Mouse (Mus musculus): Measurements from ENCODE around the gene Nmbr. TPM values are rescaled to one million over a fixed set of nuclear protein-coding genes. Genes with fewer than 3 reads are reported as not detected.

Gene Nmbr
- polyA plus RNA-seq, 1 experiment from 2014 or later, result 0.45 TPM

DNA sequence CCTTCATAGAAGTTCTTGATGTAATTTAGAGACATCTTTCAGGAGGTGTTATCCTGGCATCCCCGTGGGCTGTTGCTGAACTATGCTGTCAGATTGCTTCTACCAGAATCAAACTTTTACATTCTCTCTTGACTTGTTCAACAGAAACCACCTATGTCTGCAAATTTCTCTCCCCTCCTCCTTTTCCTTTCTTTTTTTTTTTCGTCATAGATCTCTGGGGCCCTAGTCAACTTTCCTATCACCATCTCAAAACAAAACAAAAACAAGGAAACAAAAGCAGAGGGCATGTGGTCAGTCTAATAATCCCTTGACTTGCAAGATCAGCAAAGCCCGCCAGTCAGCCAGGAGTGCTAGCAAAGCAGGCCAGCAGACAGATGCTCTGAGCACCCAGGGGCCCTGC, 12.7 kb downstream of the Nmbr start, which contains the start of gene Gje1:
TSS of gene Gje1 (minus strand) at position 101 of the 400 bp plus-strand sequence.
- H3K4me2 ChIP-seq (ENCODE audit: low read length), result no peak within 1 kb of the TSS
- H3K27ac ChIP-seq (ENCODE audit: low read depth), result no peak within 1 kb of the TSS
- DNase-seq (ENCODE audit: low spot score) (no peak), ATAC-seq (replicated peaks; ENCODE audit: low FRiP score, low TSS enrichment, low read depth) (no peak)
- H3K36me3 ChIP-seq (ENCODE audit: control insufficient read depth, insufficient read depth, low read length), result no peaks in the 10 kb centered on the region
- H3K4me3 ChIP-seq (ENCODE audit: low read depth, low read length), result no peak within 1 kb of the TSS
- no peaks in the 10 kb centered on the region for H3K9me3 ChIP-seq (ENCODE audit: control insufficient read depth, low read length)
- no peaks in the 10 kb centered on the region for H3K27me3 ChIP-seq (replicated peaks; ENCODE audit: control insufficient read depth, insufficient read depth, low read length)
- no peak within 1 kb of the TSS for H3K9ac ChIP-seq (ENCODE audit: low read length)
- 51% methylated on average over 3 of the region's 3 CpGs for WGBS
- no peaks in the 10 kb centered on the region for H3K4me1 ChIP-seq (replicated peaks; ENCODE audit: control insufficient read depth, insufficient read depth, low read length)

DNA sequence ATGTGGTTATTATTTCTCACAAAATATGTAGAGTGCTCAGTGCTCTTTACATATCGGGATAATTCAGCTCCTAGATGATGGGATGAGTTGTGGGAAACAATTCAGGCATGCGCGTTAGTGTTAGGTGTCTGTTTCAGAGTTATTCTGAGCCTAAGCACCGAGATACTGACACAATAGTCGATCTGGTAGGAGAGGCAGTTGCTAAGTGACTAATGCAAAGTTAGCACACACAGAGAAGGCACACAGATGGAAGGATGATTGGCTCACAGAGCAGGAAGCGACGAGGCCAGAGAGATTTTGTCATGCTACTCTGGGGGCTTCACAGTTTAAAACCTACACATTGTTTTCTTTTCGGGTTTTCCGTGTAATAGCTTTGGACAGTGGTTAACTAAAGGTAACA, 20.3 kb downstream of the Nmbr start:
- no peak overlapping the region for H3K9ac ChIP-seq (ENCODE audit: low read length)
- no peak overlapping the region for H3K4me2 ChIP-seq (ENCODE audit: low read length)
- no peaks in the 10 kb centered on the region for H3K27me3 ChIP-seq (replicated peaks; ENCODE audit: control insufficient read depth, insufficient read depth, low read length)
- no peaks in the 10 kb centered on the region for H3K4me1 ChIP-seq (replicated peaks; ENCODE audit: control insufficient read depth, insufficient read depth, low read length)
- WGBS, result 76% methylated on average over 9 of the region's 9 CpGs
- H3K27ac ChIP-seq (ENCODE audit: low read depth), result no peak overlapping the region
- H3K4me3 ChIP-seq (ENCODE audit: low read depth, low read length), result no peak overlapping the region
- H3K36me3 ChIP-seq (ENCODE audit: control insufficient read depth, insufficient read depth, low read length), result no peaks in the 10 kb centered on the region
- ATAC-seq (replicated peaks; ENCODE audit: low FRiP score, low TSS enrichment, low read depth) (no peak), DNase-seq (ENCODE audit: low spot score) (no peak)
- no peaks in the 10 kb centered on the region for H3K9me3 ChIP-seq (ENCODE audit: control insufficient read depth, low read length)

DNA sequence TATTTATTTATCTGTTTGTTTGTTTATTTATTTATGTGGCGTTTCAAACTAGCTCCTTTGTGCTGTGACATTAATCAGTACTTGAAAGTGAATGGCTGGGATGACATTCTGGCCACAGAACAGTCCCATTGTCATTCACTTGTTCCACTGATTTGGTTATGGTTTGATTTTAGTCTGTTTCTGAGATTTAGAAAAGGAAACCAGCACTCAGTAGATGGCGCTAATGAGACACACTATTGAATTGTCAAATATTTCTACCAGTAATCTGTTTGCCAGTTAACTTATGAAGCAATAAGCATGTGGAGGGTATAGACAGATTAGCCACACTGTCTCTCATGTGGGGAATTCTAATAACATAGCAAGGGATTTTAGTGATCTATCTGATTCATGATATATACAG, 28.9 kb downstream of the Nmbr start:
- ATAC-seq (replicated peaks; ENCODE audit: low FRiP score, low TSS enrichment, low read depth) (no peak), DNase-seq (ENCODE audit: low spot score) (no peak)
- WGBS, result 5% methylated on average over 2 of the region's 2 CpGs
- H3K9me3 ChIP-seq (ENCODE audit: control insufficient read depth, low read length), result no peaks in the 10 kb centered on the region
- H3K27me3 ChIP-seq (replicated peaks; ENCODE audit: control insufficient read depth, insufficient read depth, low read length), result no peaks in the 10 kb centered on the region
- no peaks in the 10 kb centered on the region for H3K4me1 ChIP-seq (replicated peaks; ENCODE audit: control insufficient read depth, insufficient read depth, low read length)
- no peak overlapping the region for H3K4me3 ChIP-seq (ENCODE audit: low read depth, low read length)
- H3K36me3 ChIP-seq (ENCODE audit: control insufficient read depth, insufficient read depth, low read length), result no peaks in the 10 kb centered on the region
- no peak overlapping the region for H3K27ac ChIP-seq (ENCODE audit: low read depth)
- no peak overlapping the region for H3K9ac ChIP-seq (ENCODE audit: low read length)
- H3K4me2 ChIP-seq (ENCODE audit: low read length), result no peak overlapping the region

DNA sequence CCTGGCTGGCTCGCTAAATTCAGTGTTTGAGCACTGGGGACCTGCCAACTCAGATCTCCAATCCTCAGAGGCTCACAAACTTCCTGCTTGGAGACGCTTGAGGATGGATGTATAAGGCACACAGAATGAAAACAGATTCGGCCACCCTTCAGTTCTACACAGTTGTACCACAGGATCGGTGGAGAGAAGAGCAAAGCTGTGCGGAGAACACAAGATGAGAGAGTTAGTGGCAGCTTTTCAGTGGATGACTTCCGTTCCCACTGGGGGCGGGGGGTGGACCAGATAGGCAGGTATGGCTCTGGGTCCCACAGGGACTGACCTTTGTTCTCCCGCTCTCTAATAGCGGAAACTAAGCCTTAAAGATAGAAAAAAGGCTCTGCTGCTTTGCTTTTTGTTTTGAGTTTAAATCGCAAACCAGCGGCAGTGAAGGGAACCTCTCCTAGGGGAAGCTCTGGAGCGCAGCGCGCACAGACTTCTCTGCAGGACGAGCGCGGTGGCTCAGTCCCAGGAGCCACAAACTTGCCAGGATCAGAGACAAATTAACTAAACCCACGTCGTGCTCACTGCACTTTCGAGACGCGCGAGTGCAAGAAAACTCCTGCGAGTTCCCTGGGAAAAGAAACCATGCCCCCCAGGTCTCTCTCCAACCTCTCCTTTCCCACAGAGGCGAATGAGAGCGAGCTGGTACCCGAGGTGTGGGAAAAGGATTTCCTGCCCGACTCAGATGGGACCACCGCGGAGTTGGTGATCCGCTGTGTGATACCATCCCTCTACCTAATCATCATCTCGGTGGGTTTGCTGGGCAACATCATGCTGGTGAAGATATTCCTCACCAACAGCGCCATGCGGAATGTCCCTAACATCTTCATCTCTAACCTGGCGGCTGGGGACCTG, 54.5 kb downstream of the Nmbr start:
- no peak for ATAC-seq (replicated peaks; ENCODE audit: low FRiP score, low TSS enrichment, low read depth)

DNA sequence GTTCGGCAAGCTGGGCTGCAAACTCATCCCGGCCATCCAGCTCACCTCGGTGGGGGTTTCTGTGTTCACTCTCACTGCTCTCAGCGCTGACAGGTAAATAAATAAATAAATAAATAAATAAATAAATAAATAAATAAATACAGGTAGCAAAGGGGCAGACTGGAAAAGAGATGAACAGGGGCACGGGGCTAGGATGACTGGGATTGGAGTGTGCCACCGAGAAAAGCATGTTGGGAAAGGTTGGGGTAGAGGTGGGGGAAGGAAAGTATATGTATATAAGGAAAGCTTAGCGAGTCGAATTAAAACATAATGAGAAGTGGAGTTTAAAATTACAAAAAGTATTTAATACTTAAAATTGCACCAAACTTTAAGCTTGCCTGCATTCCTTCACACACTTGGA, 55.2 kb downstream of the Nmbr start:
- H3K27me3 ChIP-seq (replicated peaks; ENCODE audit: control insufficient read depth, insufficient read depth, low read length), result peaks cover 12% of the 10 kb centered on the region
- H3K4me3 ChIP-seq (ENCODE audit: low read depth, low read length), result peak overlapping the region; percentile 29
- no peaks in the 10 kb centered on the region for H3K4me1 ChIP-seq (replicated peaks; ENCODE audit: control insufficient read depth, insufficient read depth, low read length)
- H3K9ac ChIP-seq (ENCODE audit: low read length), result no peak overlapping the region
- 23% methylated on average over 8 of the region's 8 CpGs for WGBS
- no peak for DNase-seq (ENCODE audit: low spot score)
- no peak for ATAC-seq (replicated peaks; ENCODE audit: low FRiP score, low TSS enrichment, low read depth)
- no peaks in the 10 kb centered on the region for H3K36me3 ChIP-seq (ENCODE audit: control insufficient read depth, insufficient read depth, low read length)
- peak overlapping the region; percentile 66 for H3K4me2 ChIP-seq (ENCODE audit: low read length)
- H3K9me3 ChIP-seq (ENCODE audit: control insufficient read depth, low read length), result no peaks in the 10 kb centered on the region
- H3K27ac ChIP-seq (ENCODE audit: low read depth), result no peak overlapping the region

More for the DNA sequence above, 54.5 kb downstream of the Nmbr start:
- peak overlapping the region; percentile 29 for H3K4me3 ChIP-seq (ENCODE audit: low read depth, low read length)
- H3K9ac ChIP-seq (ENCODE audit: low read length), result no peak overlapping the region
- peak overlapping the region; percentile 66 for H3K4me2 ChIP-seq (ENCODE audit: low read length)
- H3K27ac ChIP-seq (ENCODE audit: low read depth), result no peak overlapping the region
- H3K27me3 ChIP-seq (replicated peaks; ENCODE audit: control insufficient read depth, insufficient read depth, low read length), result peaks cover 12% of the 10 kb centered on the region
- H3K36me3 ChIP-seq (ENCODE audit: control insufficient read depth, insufficient read depth, low read length), result no peaks in the 10 kb centered on the region
- no peaks in the 10 kb centered on the region for H3K9me3 ChIP-seq (ENCODE audit: control insufficient read depth, low read length)
- H3K4me1 ChIP-seq (replicated peaks; ENCODE audit: control insufficient read depth, insufficient read depth, low read length), result no peaks in the 10 kb centered on the region
- peak; percentile 55 for DNase-seq (ENCODE audit: low spot score)
- 3% methylated on average over 35 of the region's 35 CpGs for WGBS

DNA sequence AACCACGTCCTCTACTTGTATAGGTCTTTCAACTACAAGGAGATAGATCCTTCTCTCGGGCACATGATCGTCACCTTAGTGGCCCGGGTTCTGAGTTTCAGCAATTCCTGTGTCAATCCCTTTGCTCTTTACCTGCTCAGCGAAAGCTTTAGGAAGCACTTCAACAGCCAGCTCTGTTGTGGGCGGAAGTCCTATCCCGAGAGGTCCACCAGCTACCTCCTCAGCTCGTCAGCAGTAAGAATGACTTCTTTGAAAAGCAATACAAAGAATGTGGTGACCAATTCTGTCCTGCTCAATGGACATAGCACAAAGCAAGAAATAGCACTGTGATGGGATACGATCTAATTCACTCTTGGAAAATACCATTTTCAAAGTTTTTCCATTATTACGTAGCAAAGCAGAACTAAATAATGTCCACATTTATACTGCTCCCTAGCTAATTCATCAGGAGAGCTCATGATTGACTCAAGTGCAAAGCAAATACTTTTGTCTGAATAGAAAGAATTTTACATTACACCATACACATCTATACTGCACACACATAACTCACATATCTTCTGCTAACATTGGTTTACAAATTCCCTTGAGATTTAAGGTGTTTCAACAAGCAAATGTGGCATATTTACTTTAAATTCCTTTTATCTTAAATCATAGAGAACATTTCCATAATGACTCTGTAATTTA, 65.0 kb downstream of the Nmbr start:
- H3K4me3 ChIP-seq (ENCODE audit: low read depth, low read length), result no peak overlapping the region
- H3K36me3 ChIP-seq (ENCODE audit: control insufficient read depth, insufficient read depth, low read length), result no peaks in the 10 kb centered on the region
- H3K4me1 ChIP-seq (replicated peaks; ENCODE audit: control insufficient read depth, insufficient read depth, low read length), result no peaks in the 10 kb centered on the region
- no peaks in the 10 kb centered on the region for H3K9me3 ChIP-seq (ENCODE audit: control insufficient read depth, low read length)
- WGBS, result 88% methylated on average over 10 of the region's 10 CpGs
- ATAC-seq (replicated peaks; ENCODE audit: low FRiP score, low TSS enrichment, low read depth), result no peak
- H3K27me3 ChIP-seq (replicated peaks; ENCODE audit: control insufficient read depth, insufficient read depth, low read length), result no peaks in the 10 kb centered on the region
- H3K27ac ChIP-seq (ENCODE audit: low read depth), result no peak overlapping the region
- H3K4me2 ChIP-seq (ENCODE audit: low read length), result no peak overlapping the region
- H3K9ac ChIP-seq (ENCODE audit: low read length), result no peak overlapping the region
- DNase-seq (ENCODE audit: low spot score), result no peak

DNA sequence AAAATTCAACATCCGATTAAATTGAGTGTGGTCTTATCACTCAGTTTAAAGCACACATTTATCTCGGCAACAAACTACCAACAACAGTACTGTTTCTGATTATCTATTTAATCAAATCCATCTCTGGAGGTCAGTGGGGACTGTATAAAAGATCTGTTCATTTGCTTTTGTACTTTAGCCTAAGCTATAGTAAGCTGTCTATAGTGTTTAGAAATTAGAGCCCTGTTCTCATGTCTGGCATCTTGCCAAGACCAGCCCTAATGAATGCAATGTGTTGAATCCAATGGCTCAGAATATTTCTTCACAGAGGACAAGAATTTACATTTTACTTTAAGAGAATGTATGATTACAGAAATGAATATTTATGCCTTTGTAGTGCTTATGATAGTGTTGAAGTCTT, 69.1 kb downstream of the Nmbr start:
- Histone ChIP-seq H3K27ac (ENCODE audit: low read depth) (no peak overlapping the region), H3K9ac (ENCODE audit: low read length) (no peak overlapping the region), H3K27me3 (replicated peaks; ENCODE audit: control insufficient read depth, insufficient read depth, low read length) (no peaks in the 10 kb centered on the region), H3K4me2 (ENCODE audit: low read length) (no peak overlapping the region), H3K9me3 (ENCODE audit: control insufficient read depth, low read length) (no peaks in the 10 kb centered on the region), H3K4me1 (replicated peaks; ENCODE audit: control insufficient read depth, insufficient read depth, low read length) (no peaks in the 10 kb centered on the region), H3K4me3 (ENCODE audit: low read depth, low read length) (no peak overlapping the region), H3K36me3 (ENCODE audit: control insufficient read depth, insufficient read depth, low read length) (no peaks in the 10 kb centered on the region)
- no peak for ATAC-seq (replicated peaks; ENCODE audit: low FRiP score, low TSS enrichment, low read depth)
- DNase-seq (ENCODE audit: low spot score), result no peak
- 68% methylated on average over 2 of the region's 2 CpGs for WGBS

DNA sequence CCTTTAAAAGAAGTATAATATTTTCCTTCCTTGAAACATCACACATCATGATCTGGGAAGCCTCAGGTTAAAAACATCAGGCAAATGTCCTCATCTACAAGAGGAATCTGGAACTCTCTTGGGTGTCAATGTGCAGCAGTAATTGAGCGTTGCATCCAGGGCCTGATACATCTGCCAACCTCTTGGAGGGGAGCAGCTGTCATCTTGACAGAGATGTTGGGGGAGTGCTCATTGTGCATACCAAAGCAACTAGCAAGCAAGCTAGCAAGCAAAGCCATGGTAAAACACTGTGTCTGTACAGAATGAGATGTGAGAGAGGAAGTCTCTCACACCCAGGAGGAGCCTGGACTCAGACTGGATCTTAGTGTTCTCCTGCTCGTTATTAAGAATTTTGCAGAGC, 84.6 kb downstream of the Nmbr start:
- DNase-seq (ENCODE audit: low spot score) (no peak), ATAC-seq (replicated peaks; ENCODE audit: low FRiP score, low TSS enrichment, low read depth) (no peak)
- no peak overlapping the region for H3K27ac ChIP-seq (ENCODE audit: low read depth)
- H3K4me2 ChIP-seq (ENCODE audit: low read length), result no peak overlapping the region
- H3K36me3 ChIP-seq (ENCODE audit: control insufficient read depth, insufficient read depth, low read length), result no peaks in the 10 kb centered on the region
- no peaks in the 10 kb centered on the region for H3K27me3 ChIP-seq (replicated peaks; ENCODE audit: control insufficient read depth, insufficient read depth, low read length)
- H3K4me3 ChIP-seq (ENCODE audit: low read depth, low read length), result no peak overlapping the region
- no peaks in the 10 kb centered on the region for H3K9me3 ChIP-seq (ENCODE audit: control insufficient read depth, low read length)
- no peaks in the 10 kb centered on the region for H3K4me1 ChIP-seq (replicated peaks; ENCODE audit: control insufficient read depth, insufficient read depth, low read length)
- no peak overlapping the region for H3K9ac ChIP-seq (ENCODE audit: low read length)
- WGBS, result 70% methylated on average over 2 of the region's 2 CpGs

All from intestine, embryonic 14.5 days (tissue).